Mouse (Mus musculus): ENCODE measurements around the gene Serpine3. TPM values are rescaled to one million over a fixed set of nuclear protein-coding genes. Genes with fewer than 3 reads are reported as not detected.

Serpine3 gene
- not detected for total RNA-seq (2023)

GRCm38 (mm10) chr14:62663367-62663766 lies at the start of gene Serpine3:
TSS of gene Serpine3 (plus strand) at chr14:62663667.

Other genes starting within 250 kb of the Serpine3 start
- not detected for gene Gucy1b2, start 207.4 kb upstream of the Serpine3 start, total RNA-seq (2023)
- gene Fam124a, start 107.9 kb upstream of the Serpine3 start, total RNA-seq (2023), result not detected
- gene Gm4131, start 96.7 kb upstream of the Serpine3 start, total RNA-seq (2023), result not detected
- 10 to 100 TPM; 35.0 to 35.8 TPM for gene Ints6, start 97.5 kb downstream of the Serpine3 start, total RNA-seq (2023)
- gene Wdfy2, start 174.0 kb downstream of the Serpine3 start, total RNA-seq (2023), result 10 to 100 TPM; 53.9 to 61.0 TPM